Mouse (Mus musculus): Measurements from ENCODE around the gene Gm45713. TPM values are rescaled to one million over a fixed set of nuclear protein-coding genes. Genes with fewer than 3 reads are reported as not detected.
"Not testable (repeated sequence)": the region's sequence is repeated elsewhere in the genome, so short reads cannot be mapped to it uniquely, and the experiment has no call there.

Gene Gm45713
- total RNA-seq, 2 experiments from 2014 or later: not detected

DNA sequence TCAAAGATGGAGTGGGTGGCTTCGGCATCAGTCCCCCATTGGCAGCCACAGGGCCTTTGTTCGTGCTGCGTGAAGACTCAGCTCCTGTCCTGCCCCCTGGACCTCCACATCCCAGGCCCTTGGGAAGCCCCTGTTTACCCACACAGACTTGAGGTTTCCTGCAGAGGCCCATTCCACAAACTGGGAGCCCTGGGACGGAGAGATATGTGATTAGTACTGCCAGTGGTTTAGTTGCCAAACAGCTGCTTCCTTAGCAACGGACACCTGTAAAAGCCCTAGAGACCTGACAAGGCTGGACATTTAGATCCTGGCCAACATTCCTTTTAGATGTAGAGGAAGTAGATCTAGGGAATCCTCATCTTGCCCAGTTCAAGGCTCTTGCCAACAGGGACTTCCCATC is 5.9 kb upstream of the Gm45713 start:
- no peak for DNase-seq

DNA sequence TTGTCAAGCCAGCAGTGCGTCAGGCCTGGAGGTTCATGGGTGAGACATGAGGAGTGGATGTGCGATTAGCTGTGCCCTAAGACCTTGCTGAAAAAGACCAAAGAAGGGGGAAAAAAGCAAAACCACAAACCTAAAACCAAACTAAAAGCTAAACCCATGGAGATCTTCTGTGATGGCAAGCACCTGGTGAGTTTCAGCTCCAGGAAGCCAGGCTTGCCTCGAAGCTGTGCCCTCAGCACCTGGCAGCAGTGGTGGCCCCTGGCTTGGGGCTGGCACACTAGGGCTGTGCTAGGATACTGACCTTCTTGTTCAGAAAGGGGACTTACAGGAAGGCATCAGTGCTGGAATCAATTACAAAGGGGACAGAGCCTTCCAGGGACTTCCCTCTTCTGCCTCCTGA is 5.3 kb upstream of the Gm45713 start:
- DNase-seq: no peak

DNA sequence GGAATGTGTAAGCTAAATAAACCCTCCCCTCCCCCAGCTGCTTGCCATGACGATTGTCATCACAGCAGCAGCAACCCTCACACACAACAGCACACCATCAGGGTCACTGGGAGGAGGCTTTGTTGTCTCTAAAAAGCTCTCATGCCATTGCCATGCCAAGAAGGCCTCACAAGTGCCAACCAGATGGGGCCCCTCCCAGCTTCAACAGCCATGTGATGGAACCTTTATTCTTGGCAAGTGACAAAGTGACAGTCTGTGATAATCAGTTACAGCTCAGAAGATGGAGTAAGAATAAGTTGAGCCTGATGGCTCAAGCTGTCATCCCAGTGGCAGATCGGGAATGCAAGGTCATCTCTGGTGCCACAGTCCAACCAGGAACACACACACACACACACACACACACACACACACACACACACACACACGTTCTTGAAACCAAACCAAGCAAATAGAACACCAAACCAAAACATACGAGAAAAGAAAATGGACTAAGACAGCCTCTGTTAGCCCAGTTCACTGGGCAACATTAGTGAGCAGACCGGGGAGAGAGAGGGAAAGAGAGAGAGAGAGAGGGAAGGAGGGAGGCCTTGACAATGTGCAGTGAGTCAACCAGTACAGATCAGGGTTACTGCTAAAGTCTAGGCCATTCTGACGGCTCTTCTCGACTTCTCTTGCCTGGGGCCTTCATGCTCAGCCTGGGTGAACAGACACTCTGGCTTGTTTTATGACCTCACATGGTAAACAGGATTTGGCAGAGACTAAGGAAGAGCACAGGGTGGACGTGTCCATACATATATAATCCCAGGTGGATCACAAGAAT is 4.1 kb upstream of the Gm45713 start:
- DNase-seq: no peak

DNA sequence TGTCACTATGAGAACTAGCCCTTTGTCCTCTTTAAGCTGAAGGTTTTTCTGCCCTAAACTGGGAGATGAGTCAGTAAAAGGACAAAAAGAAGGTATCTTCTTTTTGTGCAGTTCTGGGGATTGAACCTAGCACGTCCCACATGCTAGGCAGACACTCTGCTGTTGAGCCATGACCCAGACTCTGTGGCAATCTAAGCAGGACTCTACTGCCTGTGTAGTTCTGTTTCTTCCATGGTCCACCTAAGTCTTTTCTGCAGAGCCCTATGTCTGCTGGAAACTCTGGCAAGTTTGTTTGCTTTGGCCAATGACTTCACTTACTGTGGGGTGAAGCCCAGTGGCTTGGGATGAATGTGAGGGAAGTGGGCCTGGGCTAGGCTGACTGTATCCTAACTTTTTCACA is 2.4 kb upstream of the Gm45713 start:
- DNase-seq: no peak

DNA sequence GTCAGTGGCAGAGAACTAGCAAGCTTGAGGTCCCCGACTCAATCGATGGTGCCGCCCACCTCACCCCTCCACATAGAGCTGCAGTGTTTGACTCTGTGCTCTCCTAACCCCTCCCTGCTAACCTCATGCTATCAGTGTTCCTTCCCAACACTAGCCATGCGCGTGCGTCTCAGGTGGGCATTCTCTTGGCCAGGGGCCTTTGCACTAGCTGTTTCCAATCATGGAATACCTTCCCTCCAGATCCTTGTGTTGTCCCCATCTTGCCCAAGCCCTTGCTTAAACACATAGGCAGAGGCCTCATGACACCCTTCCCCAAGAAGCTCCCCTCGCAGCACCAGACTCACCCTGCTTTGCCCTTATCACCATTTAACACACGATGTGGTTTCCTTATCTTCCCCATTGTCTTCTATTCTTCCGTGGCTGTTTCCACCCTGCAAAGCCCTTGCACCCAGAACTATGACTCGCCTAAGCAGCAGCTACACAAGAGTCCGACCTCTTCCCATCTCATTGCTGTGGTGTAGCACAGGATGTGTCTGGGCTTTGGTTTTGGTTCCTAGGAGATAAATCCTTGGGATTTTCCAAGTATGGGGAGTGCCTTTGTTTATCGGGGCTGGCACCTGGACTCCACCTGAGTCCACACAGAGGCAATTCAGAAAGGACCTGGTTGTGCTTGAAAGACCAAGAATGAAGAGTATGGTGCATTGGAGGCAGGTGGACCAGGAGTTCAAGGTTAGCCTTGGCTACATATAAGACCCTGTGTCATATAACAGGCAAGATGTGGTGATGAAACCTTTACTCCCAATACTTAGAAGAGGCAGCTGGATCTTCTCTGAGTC is 1.4 kb upstream of the Gm45713 start:
- no peak for DNase-seq

DNA sequence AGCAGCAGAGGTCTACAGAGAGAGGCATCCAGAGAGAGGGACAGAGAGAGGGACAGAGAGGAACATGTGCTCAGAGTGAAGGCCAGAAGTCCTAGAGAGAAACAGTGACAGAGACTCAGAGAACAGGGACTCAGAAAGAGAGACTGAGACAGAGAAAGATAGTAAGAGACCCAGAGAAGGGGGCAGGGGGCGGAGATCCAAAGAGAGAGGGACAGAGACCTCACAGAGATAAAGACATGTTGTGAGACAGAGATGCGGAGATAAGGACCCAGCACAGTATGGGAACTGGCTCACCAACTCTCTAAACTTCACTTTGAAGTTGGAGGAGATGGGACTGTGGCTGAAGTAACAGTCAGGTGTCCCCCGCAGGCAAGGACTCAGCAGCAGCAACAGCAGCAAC is 661 bp downstream of the Gm45713 start:
- no peak for DNase-seq

DNA sequence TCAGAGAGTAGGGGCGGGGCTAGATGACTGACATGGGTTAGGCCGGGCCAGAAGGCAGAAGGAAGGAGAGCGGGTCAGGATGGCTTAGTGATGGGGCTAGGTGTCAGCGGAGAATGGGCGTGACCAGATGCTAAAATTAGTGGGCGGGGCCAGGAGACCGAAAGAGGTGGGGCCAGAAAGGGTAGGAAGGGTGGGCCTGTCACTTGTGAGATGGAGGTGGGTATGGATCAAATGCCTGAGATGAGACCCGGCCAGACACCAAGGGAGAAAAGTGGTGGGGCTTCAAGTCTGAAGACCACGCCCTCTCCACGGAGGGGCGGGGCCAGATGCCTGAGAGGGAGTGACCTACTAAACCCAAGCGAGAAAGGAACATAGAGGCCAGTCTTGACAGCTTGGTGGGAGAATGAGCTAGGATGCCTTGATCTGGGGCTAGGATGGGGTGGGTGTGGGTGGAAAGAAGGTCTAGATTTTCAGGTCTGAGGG is 1.4 kb downstream of the Gm45713 start:
- peak; percentile 48 for DNase-seq

DNA sequence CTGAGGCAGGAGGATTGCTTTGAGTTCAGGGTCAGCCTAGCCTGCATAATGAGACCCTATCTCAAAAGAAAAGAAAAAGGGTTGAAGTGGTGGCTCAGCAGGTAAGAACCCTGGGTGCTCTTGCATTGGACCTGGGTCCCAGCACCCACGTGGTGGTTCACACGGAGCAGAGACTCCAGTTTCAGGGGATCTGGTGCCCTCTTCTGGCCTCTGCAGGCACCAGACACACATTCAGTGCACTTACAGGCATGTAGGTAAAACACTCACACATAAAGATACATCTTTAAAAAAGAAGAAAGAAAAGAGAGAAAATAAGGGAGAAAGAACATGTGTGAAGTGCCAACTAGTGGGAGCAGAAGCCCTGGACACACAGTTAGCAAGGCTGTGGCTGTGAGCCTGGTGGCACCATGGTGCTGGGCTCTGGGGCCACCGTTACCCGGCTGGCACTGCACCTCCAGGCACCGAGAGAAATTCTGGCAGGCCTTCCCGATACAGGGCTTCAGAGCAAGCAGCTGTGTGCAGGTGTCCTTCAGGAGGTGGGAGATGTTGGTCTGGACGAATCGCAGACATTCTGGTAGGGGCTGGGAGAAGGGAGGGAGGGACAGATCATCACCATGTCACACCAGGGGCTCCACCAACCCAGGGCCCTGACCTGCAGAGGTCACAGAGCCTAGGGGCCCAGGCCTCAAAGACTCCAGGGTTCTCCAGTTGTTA is 2.4 kb downstream of the Gm45713 start:
- no peak for DNase-seq

DNA sequence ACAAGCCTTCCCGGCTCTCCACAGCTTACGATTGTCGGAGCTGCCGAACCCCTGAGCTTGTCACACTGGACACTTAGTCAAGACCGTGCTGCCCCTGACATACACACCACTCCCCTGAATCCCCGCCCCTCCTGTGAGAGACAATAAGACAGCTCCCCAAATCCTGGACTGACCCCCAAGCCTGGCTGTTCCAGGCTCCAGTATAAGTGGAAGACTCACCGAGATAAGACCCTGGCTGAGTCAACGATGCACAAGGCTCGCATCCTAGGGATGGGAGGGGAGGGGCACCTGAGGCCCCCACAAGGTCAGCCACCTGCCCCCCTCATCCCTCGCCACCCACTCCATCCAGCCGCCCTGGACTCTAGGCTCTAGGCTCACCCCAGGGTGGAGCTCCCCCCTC is 4.2 kb downstream of the Gm45713 start:
- DNase-seq: no peak

DNA sequence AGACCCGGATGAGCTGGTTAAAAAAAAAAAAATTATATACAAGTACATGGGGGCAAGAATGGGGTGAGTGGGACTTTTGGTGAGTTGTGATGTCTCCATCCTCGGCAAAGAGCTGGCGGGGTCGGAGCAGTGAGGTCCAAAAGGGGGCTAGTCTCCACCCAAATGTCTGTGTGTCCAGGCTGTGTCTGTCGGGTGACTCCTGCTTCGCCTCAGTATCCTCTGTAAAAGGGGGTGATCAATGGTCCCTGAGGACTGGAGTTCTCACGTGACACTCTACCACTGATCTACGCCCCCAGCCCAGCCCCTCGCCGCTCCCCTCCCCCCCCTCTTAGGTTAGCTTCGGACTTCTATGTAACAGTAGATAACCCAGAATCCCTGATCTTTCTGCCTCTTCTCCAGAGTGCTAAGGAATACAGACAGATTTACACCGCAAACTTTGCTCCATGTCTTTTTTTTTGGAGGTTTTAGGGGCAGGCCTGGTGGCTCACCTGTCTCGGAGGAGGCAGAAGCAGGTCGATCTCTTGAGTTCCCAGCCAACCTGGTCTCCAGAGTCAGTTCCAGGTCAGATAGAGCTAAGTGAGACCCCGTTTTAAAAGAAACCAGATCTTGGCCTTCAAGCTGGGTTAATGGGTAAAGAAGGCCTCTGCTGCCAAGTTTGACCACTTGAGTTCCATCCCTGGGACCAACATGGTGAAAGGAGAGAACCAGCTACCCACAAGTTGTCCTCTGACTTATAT is 6.1 kb downstream of the Gm45713 start:
- no peak for DNase-seq

DNA sequence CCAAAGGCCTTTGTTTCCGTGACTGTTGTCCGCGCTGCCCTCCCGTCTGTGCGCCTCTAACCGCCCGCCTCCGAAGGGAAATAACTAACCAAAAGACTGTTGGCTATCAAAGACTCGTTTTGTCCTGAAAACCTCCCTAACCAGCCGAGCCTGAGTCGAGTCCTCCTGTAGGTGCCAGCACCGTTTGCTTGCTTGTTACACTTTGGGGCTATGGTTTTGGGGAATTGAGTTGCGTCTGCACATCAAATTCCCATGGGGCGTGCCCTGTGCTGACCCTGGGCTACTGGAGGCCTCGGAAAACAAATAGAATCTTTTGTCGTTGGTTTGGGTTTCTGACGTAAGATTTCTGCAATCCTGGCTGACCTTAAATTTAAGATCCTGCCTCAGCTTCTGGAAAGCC is 6.7 kb downstream of the Gm45713 start:
- peak; percentile 61 for DNase-seq

DNA sequence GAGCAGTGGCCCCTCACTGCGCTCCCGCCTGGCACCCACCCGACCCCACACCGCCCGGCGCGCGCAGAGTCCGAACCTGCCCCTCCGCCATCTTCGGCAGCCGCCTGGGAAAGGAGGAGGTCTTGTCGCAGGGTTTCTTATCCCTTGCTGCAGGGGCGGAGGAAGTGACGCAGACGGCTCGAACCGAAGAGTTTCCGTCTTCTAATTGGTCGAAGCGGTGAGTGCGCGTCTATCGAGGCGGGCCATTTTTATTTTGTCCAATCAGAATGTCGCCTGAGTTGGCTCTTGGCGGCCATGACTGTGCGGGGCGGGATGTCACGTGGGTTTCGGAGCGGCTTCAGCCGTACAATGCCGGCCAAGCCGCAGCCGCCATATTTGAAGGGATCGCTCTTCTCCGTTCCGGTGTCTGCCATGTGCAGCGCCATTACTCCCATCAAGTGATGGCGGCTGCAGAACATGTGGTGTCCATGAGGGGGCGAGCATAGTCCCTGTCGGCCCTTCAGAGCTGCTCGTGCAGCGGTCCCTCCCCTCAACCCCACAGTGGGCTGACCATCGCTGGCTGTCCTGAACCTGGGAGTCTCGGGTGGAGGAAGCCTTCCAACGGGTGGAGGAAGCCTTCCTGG is 7.3 kb downstream of the Gm45713 start, which contains the start of gene Rpl13a:
TSS of gene Rpl13a (minus strand) at position 138 of the 623 bp plus-strand sequence.
- peak; percentile 98 for DNase-seq

DNA sequence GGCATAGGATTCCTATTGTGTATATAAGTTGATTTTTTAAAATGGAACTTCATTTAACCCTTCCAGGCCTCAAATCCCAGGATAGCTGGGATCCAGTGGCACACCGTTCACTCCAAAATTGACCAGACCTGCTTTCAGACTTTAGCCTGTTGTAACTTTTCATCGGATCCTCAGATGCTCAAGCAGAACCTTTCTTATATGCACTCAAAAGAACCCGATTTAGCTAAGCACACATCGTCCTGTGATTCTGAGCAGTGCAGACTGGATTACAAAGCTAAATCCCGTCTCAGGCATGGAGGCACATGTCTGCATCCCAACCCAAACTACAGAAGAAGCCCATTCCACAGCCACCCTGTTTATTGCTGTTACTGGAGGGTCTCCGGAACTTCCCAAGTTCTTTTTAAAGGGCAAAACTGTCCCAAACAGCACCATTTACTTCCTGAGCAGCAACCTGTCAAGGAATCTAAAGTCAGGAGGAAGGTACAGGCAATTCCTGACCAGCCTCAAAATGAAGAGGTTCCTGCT is 8.3 kb downstream of the Gm45713 start:
- no peak for DNase-seq

DNA sequence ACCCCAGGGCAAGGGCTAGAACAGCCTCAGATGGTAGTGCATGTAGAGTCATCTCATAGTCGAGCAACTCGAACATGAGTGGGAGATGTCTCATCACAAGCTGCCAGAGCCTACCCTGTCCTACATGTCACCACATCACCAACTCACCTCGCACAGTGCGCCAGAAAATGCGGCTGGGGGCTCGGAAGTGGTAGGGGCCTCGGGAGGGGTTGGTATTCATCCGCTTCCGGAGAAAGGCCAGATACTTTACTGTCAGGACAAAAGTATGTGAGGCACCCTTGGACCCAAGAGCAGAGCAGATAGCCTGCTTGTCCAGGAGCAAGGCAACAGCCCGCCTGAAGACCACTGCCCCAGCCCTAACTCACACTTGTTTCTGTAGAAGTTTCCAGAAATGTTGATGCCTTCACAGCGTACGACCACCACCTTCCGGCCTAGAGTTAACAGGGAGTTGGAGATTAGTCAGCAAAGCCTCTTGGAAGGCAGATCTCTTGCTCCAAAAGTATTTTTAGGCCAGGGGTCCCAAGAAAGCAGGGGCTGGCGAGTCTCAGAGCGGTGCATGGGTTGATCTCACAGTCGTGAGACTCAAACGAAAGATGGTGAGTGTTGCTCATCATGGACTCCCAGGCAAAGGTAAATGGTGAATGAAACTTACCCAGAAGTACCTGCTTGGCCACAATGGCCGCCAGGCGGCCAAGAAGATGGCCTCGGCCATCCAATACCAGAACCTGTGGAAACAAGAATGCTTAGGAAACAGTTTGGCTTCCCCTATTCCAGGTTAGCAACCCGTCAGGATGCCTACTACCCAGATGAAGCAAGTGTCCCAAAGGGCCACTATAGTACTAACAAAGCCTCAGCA is 9.0 kb downstream of the Gm45713 start:
- no peak for DNase-seq

DNA sequence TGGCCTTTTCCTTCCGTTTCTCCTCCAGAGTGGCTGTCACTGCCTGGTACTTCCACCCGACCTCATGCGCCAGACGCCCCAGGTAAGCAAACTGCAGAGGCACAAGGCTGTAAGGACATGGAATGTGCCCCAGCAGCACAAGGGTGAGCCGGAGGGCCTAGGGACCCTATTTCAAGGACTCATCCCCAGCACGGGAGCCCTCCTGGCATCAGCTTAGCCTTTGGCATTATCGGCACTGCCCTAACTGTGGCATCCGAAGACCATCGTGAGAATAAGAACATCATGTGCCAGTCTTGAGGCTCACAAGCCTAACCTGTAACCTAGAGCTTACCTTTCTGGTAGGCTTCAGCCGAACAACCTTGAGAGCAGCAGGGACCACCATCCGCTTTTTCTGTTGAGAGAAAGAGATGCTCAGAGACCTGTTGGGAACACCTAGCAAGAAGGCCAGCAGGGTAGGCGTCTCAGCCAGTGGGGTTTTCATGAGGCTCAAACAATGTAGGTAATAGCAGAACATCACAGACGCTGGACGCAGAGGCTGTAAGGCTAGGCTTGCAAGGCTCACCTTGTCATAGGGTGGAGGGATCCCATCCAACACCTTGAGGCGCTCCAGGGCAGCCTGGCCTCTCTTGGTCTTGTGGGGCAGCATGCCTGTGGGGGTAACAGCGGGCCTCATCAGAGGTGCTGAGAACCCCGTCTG is 9.7 kb downstream of the Gm45713 start:
- DNase-seq: no peak

DNA sequence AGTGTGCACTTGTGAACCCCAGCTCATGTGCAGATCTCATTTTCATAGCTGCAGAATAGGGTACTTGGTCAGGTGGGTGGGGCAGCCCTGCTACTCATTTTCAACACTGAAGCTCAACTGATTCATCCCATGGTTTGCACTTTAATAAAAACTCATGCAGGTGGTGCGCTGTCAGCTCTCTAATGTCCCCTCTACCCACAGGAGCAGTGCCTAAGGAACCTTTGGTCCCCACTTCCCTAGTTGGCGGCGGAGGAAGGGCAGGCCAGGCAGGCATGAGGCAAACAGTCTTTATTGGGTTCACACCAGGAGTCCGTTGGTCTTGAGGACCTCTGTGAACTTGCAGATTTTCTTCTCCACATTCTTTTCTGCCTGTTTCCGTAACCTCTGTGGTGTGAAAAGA is 10.4 kb downstream of the Gm45713 start:
- DNase-seq: not testable (repeated sequence)

DNA sequence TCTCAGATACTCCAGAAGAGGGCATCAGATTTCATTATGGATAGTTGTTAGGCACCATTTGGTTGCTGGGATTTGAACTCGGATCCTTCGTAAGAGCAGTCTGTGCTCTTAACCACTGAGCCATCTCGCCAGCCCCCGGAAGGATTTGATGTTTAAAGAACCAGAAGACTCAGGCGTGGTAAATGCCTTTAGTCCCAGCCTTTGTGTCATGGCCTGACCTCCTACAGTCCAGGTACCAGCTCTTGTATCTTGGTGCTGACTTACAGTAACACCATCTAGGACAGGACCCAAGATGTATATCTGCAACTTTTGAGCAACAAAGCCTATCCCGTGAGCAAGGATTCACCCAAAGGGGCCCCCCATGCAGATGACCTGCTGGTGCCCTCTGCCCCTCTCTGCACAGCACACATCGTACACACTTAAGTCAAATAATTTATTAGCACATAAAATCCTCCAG is 10.9 kb downstream of the Gm45713 start:
- DNase-seq: no peak

DNA sequence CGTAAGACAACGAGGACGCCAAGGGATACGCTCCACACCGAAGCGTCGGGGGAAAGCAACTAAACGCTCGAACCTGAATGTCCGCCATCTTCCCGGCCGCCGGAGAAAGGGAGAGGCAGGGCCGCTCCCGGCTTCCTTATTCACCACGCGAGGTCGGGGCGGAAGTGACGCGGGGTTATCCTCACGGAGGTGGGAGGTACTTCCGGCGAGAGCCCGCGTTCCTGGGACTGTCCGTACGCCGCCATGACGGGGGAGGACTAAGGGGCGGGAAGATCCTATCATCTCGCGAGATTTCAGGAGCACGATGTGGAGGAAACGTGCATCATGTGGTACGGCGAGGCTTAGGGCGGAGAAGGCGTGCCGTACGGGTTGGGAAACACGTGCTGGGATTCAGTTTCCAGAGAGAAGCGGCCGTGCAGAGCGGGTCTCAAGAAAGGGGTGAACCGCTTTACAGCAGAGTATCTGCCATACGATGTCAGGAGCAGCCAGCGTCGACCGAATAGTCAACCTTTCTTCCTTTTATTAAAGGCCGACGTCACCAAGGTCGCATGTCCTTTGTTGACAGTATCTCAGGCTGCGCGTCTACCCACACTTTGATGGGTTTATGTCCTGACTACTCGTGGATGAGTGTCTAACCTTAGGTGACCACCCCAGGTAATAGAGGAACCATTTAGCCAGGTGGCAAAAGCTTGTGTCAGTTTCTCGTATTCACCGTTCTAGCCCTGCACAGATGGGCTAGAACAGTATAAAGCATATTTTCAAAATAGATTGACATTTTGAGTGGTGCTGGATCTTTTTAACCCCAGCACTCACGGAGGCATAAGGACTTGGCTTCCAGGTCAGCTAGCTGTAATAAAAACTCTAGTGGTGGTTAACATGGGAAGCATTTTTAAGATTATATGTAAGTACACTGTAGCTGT is 11.5 kb downstream of the Gm45713 start, which contains the start of gene Rps11:
TSS of gene Rps11 (minus strand) at position 216 of the 920 bp plus-strand sequence.
- peak; percentile 99 for DNase-seq

All from heart, postnatal 4 days (tissue).